Mouse (Mus musculus): ENCODE data around the gene Cdh4. TPM values are rescaled to one million over a fixed set of nuclear protein-coding genes. Genes with fewer than 3 reads are reported as not detected.

Gene Cdh4
- polyA plus RNA-seq, 1 experiment, result not detected

DNA sequence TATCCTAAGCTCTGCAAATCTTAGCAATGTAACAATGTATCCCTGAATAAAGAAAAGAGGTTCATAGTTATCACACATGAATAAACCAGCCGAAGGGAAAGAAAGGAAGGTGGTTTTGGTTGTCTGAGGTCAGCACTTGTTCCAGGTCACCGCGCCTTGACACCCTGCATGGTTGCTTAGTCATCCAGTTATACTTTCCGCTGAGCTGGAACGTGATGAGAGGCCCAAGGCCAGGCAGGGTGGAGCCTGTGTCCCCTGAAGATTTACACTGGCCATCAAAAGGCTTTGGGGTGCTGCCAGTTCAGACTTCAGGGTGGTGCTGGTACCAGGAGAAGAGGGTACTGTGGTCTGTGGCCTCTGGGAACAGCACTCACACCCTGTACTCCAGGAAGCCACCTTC is 105.4 kb downstream of the Cdh4 start:
- Histone ChIP-seq H3K4me3 (no peak overlapping the region), H3K4me2 (ENCODE audit: low read depth) (no peak overlapping the region), H3K79me2 (ENCODE audit: control insufficient read depth, insufficient read depth) (no peaks in the 10 kb centered on the region), H3K36me3 (ENCODE audit: control insufficient read depth, insufficient read depth) (no peaks in the 10 kb centered on the region), H3K27me3 (ENCODE audit: control insufficient read depth, insufficient read depth, insufficient read length) (no peaks in the 10 kb centered on the region), H3ac (ENCODE audit: control insufficient read depth, insufficient read length) (no peak overlapping the region)
- TF ChIP-seq E2F4 (IDR thresholded peaks at IDR 0.05; ENCODE audit: insufficient read depth) (no peak), MYOG (IDR thresholded peaks at IDR 0.05; ENCODE audit: control insufficient read depth in 1 of 3, insufficient read depth in 1 of 3, insufficient read length in 2 of 3, low read depth in 2 of 3) (no peak), POLR2AphosphoS2 (IDR thresholded peaks at IDR 0.05; ENCODE audit: insufficient read length, low read depth) (no peak), USF1 (IDR thresholded peaks at IDR 0.05; ENCODE audit: low read depth) (no peak), REST (IDR thresholded peaks at IDR 0.05; ENCODE audit: insufficient read depth, insufficient read length) (no peak), POLR2A (IDR thresholded peaks at IDR 0.05; ENCODE audit: insufficient read length, low read depth) (no peak), TCF3 (IDR thresholded peaks at IDR 0.05; ENCODE audit: insufficient read length, low read depth) (no peak), CEBPB (IDR thresholded peaks at IDR 0.05; ENCODE audit: insufficient read depth, poor library complexity, severe bottlenecking) (no peak), SRF (IDR thresholded peaks at IDR 0.05; ENCODE audit: control insufficient read depth, insufficient read length, low read depth) (no peak), TCF12 (IDR thresholded peaks at IDR 0.05; ENCODE audit: insufficient read depth, poor library complexity, severe bottlenecking) (no peak), MYOD1 (IDR thresholded peaks at IDR 0.05; ENCODE audit: control insufficient read depth in 1 of 3, insufficient read length in 2 of 3, low read depth in 2 of 3) (no peak), MAX (IDR thresholded peaks at IDR 0.05; ENCODE audit: low read depth) (no peak)

DNA sequence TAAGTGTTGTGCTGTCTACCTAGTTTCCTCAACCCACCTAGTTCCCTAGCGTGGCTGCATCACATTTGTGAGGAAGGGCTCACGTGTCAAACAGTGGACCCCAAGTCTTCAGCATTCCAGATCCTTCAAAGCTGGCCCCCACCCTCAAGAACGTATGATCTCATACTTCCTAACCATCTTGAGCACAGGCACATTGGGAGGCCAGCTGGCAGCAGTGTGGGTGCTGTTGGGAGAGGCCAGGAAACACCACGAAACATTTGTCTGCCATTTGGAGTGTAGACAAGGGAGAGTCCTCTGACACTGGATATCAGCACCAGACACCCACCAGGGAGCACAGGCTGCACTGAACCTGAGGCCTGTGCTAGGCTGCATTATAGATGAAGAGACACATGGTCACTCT is 113.7 kb downstream of the Cdh4 start:
- TF ChIP-seq TCF3 (IDR thresholded peaks at IDR 0.05; ENCODE audit: insufficient read length, low read depth) (no peak), POLR2A (IDR thresholded peaks at IDR 0.05; ENCODE audit: insufficient read length, low read depth) (no peak), TCF12 (IDR thresholded peaks at IDR 0.05; ENCODE audit: insufficient read depth, poor library complexity, severe bottlenecking) (no peak), CEBPB (IDR thresholded peaks at IDR 0.05; ENCODE audit: insufficient read depth, poor library complexity, severe bottlenecking) (no peak), POLR2AphosphoS2 (IDR thresholded peaks at IDR 0.05; ENCODE audit: insufficient read length, low read depth) (no peak), MYOD1 (IDR thresholded peaks at IDR 0.05; ENCODE audit: control insufficient read depth in 1 of 3, insufficient read length in 2 of 3, low read depth in 2 of 3) (no peak), E2F4 (IDR thresholded peaks at IDR 0.05; ENCODE audit: insufficient read depth) (no peak), MYOG (IDR thresholded peaks at IDR 0.05; ENCODE audit: control insufficient read depth in 1 of 3, insufficient read depth in 1 of 3, insufficient read length in 2 of 3, low read depth in 2 of 3) (no peak), MAX (IDR thresholded peaks at IDR 0.05; ENCODE audit: low read depth) (no peak), REST (IDR thresholded peaks at IDR 0.05; ENCODE audit: insufficient read depth, insufficient read length) (no peak), USF1 (IDR thresholded peaks at IDR 0.05; ENCODE audit: low read depth) (no peak), SRF (IDR thresholded peaks at IDR 0.05; ENCODE audit: control insufficient read depth, insufficient read length, low read depth) (no peak)
- Histone ChIP-seq H3K79me2 (ENCODE audit: control insufficient read depth, insufficient read depth) (no peaks in the 10 kb centered on the region), H3K4me3 (no peak overlapping the region)

DNA sequence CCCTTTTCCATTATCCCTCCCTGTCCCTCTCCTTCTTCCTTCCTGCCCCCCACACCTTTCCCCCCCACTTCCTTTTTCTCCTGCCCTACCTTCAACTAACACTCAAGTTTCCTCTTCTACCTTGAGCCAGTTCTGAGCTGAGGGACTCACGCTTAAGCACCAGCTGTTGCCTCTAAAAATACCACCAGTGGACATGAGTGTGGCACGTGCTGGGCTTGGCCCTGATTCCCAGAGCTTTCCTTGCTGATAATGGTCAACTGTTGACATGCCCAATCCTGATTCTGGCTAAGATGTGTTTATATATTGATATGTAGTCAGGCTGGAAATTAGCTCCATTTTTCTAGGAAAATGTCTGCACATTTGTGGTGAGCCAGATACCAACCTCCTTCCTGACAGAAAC is 120.1 kb downstream of the Cdh4 start:
- Histone ChIP-seq H3K36me3 (ENCODE audit: control insufficient read depth, insufficient read depth) (no peaks in the 10 kb centered on the region), H3ac (ENCODE audit: control insufficient read depth, insufficient read length) (no peak overlapping the region), H3K79me2 (ENCODE audit: control insufficient read depth, insufficient read depth) (no peaks in the 10 kb centered on the region), H3K4me3 (no peak overlapping the region), H3K27me3 (ENCODE audit: control insufficient read depth, insufficient read depth, insufficient read length) (no peaks in the 10 kb centered on the region), H3K4me2 (ENCODE audit: low read depth) (no peak overlapping the region)
- TF ChIP-seq REST (IDR thresholded peaks at IDR 0.05; ENCODE audit: insufficient read depth, insufficient read length), result no peak
- no peak for TF ChIP-seq USF1 (IDR thresholded peaks at IDR 0.05; ENCODE audit: low read depth)
- TF ChIP-seq SRF (IDR thresholded peaks at IDR 0.05; ENCODE audit: control insufficient read depth, insufficient read length, low read depth), result no peak
- no peak for TF ChIP-seq MYOG (IDR thresholded peaks at IDR 0.05; ENCODE audit: control insufficient read depth in 1 of 3, insufficient read depth in 1 of 3, insufficient read length in 2 of 3, low read depth in 2 of 3)
- TF ChIP-seq POLR2A (IDR thresholded peaks at IDR 0.05; ENCODE audit: insufficient read length, low read depth), result no peak
- TF ChIP-seq TCF12 (IDR thresholded peaks at IDR 0.05; ENCODE audit: insufficient read depth, poor library complexity, severe bottlenecking), result no peak
- TF ChIP-seq MYOD1 (IDR thresholded peaks at IDR 0.05; ENCODE audit: control insufficient read depth in 1 of 3, insufficient read length in 2 of 3, low read depth in 2 of 3), result no peak
- no peak for TF ChIP-seq CEBPB (IDR thresholded peaks at IDR 0.05; ENCODE audit: insufficient read depth, poor library complexity, severe bottlenecking)

More for the DNA sequence above, 113.7 kb downstream of the Cdh4 start:
- Histone ChIP-seq H3ac (ENCODE audit: control insufficient read depth, insufficient read length) (no peak overlapping the region), H3K4me2 (ENCODE audit: low read depth) (no peak overlapping the region), H3K27me3 (ENCODE audit: control insufficient read depth, insufficient read depth, insufficient read length) (no peaks in the 10 kb centered on the region), H3K36me3 (ENCODE audit: control insufficient read depth, insufficient read depth) (no peaks in the 10 kb centered on the region)

DNA sequence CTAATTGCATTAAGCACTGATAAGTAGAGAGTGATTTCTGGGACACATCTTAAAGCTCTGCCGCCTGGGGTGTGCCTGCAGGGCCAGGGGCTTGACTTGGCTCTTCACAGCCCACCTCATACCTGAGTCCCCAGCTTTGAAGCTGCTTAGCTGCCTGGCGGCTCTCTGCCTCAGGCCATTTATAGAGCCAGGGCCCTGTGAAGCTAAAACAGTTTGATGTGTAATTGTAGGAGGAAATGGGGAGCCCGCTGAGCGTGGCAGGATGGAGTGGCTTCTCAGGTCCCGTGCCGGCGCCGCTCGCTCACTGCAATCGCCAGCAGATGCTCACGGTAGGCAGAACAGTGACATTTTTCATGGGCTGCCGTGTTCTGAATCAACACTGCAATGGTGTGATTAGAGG is 123.4 kb downstream of the Cdh4 start:
- Histone ChIP-seq H3ac (ENCODE audit: control insufficient read depth, insufficient read length) (no peak overlapping the region), H3K79me2 (ENCODE audit: control insufficient read depth, insufficient read depth) (no peaks in the 10 kb centered on the region), H3K27me3 (ENCODE audit: control insufficient read depth, insufficient read depth, insufficient read length) (no peaks in the 10 kb centered on the region), H3K36me3 (ENCODE audit: control insufficient read depth, insufficient read depth) (no peaks in the 10 kb centered on the region), H3K4me3 (no peak overlapping the region), H3K4me2 (ENCODE audit: low read depth) (no peak overlapping the region)
- TF ChIP-seq SRF (IDR thresholded peaks at IDR 0.05; ENCODE audit: control insufficient read depth, insufficient read length, low read depth) (no peak), TCF3 (IDR thresholded peaks at IDR 0.05; ENCODE audit: insufficient read length, low read depth) (no peak), MAX (IDR thresholded peaks at IDR 0.05; ENCODE audit: low read depth) (no peak), REST (IDR thresholded peaks at IDR 0.05; ENCODE audit: insufficient read depth, insufficient read length) (no peak), E2F4 (IDR thresholded peaks at IDR 0.05; ENCODE audit: insufficient read depth) (no peak), MYOG (IDR thresholded peaks at IDR 0.05; ENCODE audit: control insufficient read depth in 1 of 3, insufficient read depth in 1 of 3, insufficient read length in 2 of 3, low read depth in 2 of 3) (no peak)

DNA sequence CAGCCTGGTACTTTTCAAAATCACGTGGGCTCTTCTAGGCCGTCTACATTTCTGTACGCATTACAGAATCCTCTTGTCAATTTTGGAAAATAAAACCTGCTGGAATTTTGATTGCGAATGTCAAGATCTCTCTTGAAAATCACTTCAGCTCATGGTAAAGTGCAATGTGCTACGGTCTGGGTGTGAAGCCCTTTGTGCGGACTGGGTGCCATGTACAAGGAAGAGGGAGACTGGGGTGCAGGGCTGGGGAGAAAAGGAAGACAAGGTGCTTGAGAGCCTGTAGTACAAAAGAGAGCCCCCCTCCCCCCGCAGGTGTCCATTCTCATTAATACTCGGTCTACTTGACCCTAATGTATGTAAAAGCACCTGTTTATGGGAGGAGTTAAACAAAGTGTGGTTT is 125.7 kb downstream of the Cdh4 start:
- Histone ChIP-seq H3ac (ENCODE audit: control insufficient read depth, insufficient read length) (no peak overlapping the region), H3K27me3 (ENCODE audit: control insufficient read depth, insufficient read depth, insufficient read length) (no peaks in the 10 kb centered on the region), H3K79me2 (ENCODE audit: control insufficient read depth, insufficient read depth) (no peaks in the 10 kb centered on the region), H3K4me3 (no peak overlapping the region), H3K36me3 (ENCODE audit: control insufficient read depth, insufficient read depth) (no peaks in the 10 kb centered on the region), H3K4me2 (ENCODE audit: low read depth) (no peak overlapping the region)
- TF ChIP-seq CEBPB (IDR thresholded peaks at IDR 0.05; ENCODE audit: insufficient read depth, poor library complexity, severe bottlenecking), result no peak
- no peak for TF ChIP-seq REST (IDR thresholded peaks at IDR 0.05; ENCODE audit: insufficient read depth, insufficient read length)
- no peak for TF ChIP-seq SRF (IDR thresholded peaks at IDR 0.05; ENCODE audit: control insufficient read depth, insufficient read length, low read depth)
- TF ChIP-seq E2F4 (IDR thresholded peaks at IDR 0.05; ENCODE audit: insufficient read depth), result no peak
- no peak for TF ChIP-seq TCF3 (IDR thresholded peaks at IDR 0.05; ENCODE audit: insufficient read length, low read depth)
- TF ChIP-seq TCF12 (IDR thresholded peaks at IDR 0.05; ENCODE audit: insufficient read depth, poor library complexity, severe bottlenecking), result no peak
- no peak for TF ChIP-seq POLR2A (IDR thresholded peaks at IDR 0.05; ENCODE audit: insufficient read length, low read depth)
- no peak for TF ChIP-seq POLR2AphosphoS2 (IDR thresholded peaks at IDR 0.05; ENCODE audit: insufficient read length, low read depth)
- TF ChIP-seq USF1 (IDR thresholded peaks at IDR 0.05; ENCODE audit: low read depth), result no peak
- no peak for TF ChIP-seq MYOD1 (IDR thresholded peaks at IDR 0.05; ENCODE audit: control insufficient read depth in 1 of 3, insufficient read length in 2 of 3, low read depth in 2 of 3)
- no peak for TF ChIP-seq MYOG (IDR thresholded peaks at IDR 0.05; ENCODE audit: control insufficient read depth in 1 of 3, insufficient read depth in 1 of 3, insufficient read length in 2 of 3, low read depth in 2 of 3)
- no peak for TF ChIP-seq MAX (IDR thresholded peaks at IDR 0.05; ENCODE audit: low read depth)

Data from myocyte (in vitro differentiated cells).